Comparison of ENCODE assay signal across 1 mouse cellular context in genomic region chr15:99056332-99056731, GRCm38 (mm10).
A peak's percentile ranks its signal among the peaks of the same experiment; 100 is the strongest.
TF ChIP-seq lines count a peak whose summit lies in the region.

No protein-coding gene starts in this region.

TF ChIP-seq in CH12.LX, 34 proteins besides CTCF, POLR2A, EP300 and RAD21:
- no peak for TF ChIP-seq ZNF384 (IDR thresholded peaks at IDR 0.05; ENCODE audit: low read depth, low read length)
- TF ChIP-seq ZKSCAN1 (IDR thresholded peaks at IDR 0.05; ENCODE audit: borderline replicate concordance, low read depth, low read length) = no peak
- TF ChIP-seq ZMIZ1 (IDR thresholded peaks at IDR 0.05; ENCODE audit: low read depth, low read length) = no peak
- peak; percentile 50 for TF ChIP-seq SMC3 (IDR thresholded peaks at IDR 0.05; ENCODE audit: low read depth, low read length)
- TF ChIP-seq ELF1 (IDR thresholded peaks at IDR 0.05; ENCODE audit: low read depth, low read length) = no peak
- no peak for TF ChIP-seq KAT2A (IDR thresholded peaks at IDR 0.05; ENCODE audit: insufficient replicate concordance, low read length)
- no peak for TF ChIP-seq SIN3A (IDR thresholded peaks at IDR 0.05; ENCODE audit: low read length)
